16 mouse cellular contexts compared by ENCODE assay signal in the genomic region with DNA sequence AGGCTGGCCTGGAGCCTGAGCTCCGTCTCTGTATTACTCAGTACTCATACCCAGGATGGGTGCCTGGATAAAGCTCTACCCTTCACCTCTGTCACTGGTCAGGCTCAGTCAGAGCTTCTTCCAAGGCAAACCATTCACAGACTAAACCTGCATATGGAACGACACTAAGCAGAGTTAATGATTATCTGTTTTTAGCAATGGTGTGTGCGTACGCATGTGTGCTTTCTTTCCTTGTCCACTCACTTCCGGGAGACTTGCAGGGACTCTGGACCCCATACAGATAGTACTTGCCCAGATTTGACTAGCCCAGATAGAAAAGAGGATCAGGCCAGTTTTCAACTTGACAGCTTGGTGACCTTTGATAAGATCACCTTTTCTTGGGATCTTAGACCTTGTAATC. TPM values are rescaled to one million over a fixed set of nuclear protein-coding genes. Genes with fewer than 3 reads are reported as not detected.
A peak's percentile ranks its signal among the peaks of the same experiment; 100 is the strongest.
DNase-seq lines count a peak whose midpoint lies in the region; ATAC-seq and TF ChIP-seq lines count a peak whose summit lies in the region.
"Had no signal": no experiment of that assay in that cellular context is flagged by ENCODE, and none has a peak within 500 bp of the region (broad histone marks: within the 10 kb centered on the region; RNA-seq: fewer than 3 reads in every experiment).

No protein-coding gene starts in this region.

- peak overlapping the region; percentile 65; the same call in 1 of the 2 replicates for H3K27ac ChIP-seq in liver, embryonic 13.5 days
- H3K27ac ChIP-seq in liver, embryonic 12.5 days, result no peak overlapping the region; the same call in 1 of the 2 replicates
- H3K27ac ChIP-seq in intestine, embryonic 15.5 days, result peak overlapping the region; percentile 45
- no peak overlapping the region for H3K27ac ChIP-seq in left cerebral cortex, adult 2 months
- no peak overlapping the region for H3K27ac ChIP-seq in forebrain, embryonic 14.5 days (ENCODE audit: low read depth, low read length)
- H3K27ac ChIP-seq: embryonic facial prominence, embryonic 13.5 days; limb, embryonic 15.5 days; midbrain, embryonic 10.5 days; neural tube, embryonic 15.5 days had no signal

- 0 out of 2 replicates have a peak, but pooled peaks cover 5% of the 10 kb centered on the region for H3K36me3 ChIP-seq in liver, embryonic 13.5 days
- H3K36me3 ChIP-seq in liver, embryonic 12.5 days, result peaks cover 8% of the 10 kb centered on the region; the same call in 1 of the 2 replicates
- H3K36me3 ChIP-seq in intestine, embryonic 15.5 days, result no peaks in the 10 kb centered on the region
- H3K36me3 ChIP-seq in forebrain, embryonic 14.5 days (ENCODE audit: control insufficient read depth, insufficient read depth, low read length), result no peaks in the 10 kb centered on the region
- H3K36me3 ChIP-seq: neural tube, embryonic 15.5 days had no signal

- no peak for ATAC-seq in liver, embryonic 13.5 days (ENCODE audit: low read depth)
- no peak for ATAC-seq in liver, embryonic 12.5 days
- ATAC-seq in intestine, embryonic 15.5 days, result peak; percentile 17
- no peak for ATAC-seq in forebrain, embryonic 14.5 days
- ATAC-seq: activated CD4-positive, CD25-positive, alpha-beta regulatory T cell, adult 4 months had no signal

- H3K27me3 ChIP-seq in liver, embryonic 13.5 days, result no peaks in the 10 kb centered on the region
- H3K27me3 ChIP-seq in liver, embryonic 12.5 days (replicated peaks), result no peaks in the 10 kb centered on the region
- no peaks in the 10 kb centered on the region for H3K27me3 ChIP-seq in intestine, embryonic 15.5 days (replicated peaks)
- no peaks in the 10 kb centered on the region for H3K27me3 ChIP-seq in forebrain, embryonic 14.5 days (replicated peaks; ENCODE audit: control insufficient read depth, insufficient read depth, low read length)
- H3K27me3 ChIP-seq: limb, embryonic 15.5 days; neural tube, embryonic 15.5 days had no signal

- DNase-seq in liver, embryonic 13.5 days, result no peak
- peak; percentile 23 for DNase-seq in kidney, postnatal 10 days
- DNase-seq in left cerebral cortex, adult 2 months (ENCODE audit: extremely low spot score in 1 of 2, low spot score in 2 of 2), result no peak
- no peak for DNase-seq in forebrain, embryonic 14.5 days (ENCODE audit: low spot score)
- DNase-seq in urinary bladder, postnatal 10 days (ENCODE audit: low spot score), result no peak
- DNase-seq: cerebellum, adult 11 months; gastrocnemius, postnatal 36 days; thymus, postnatal 4 days had no signal

- WGBS in liver, embryonic 13.5 days (ENCODE audit: insufficient replicate concordance), result 63% methylated on average over 5 of the region's 5 CpGs
- WGBS in liver, embryonic 12.5 days (ENCODE audit: insufficient replicate concordance), result 68% methylated on average over 5 of the region's 5 CpGs
- WGBS in intestine, embryonic 15.5 days, result 57% methylated on average over 5 of the region's 5 CpGs
- 92% methylated on average over 5 of the region's 5 CpGs for WGBS in forebrain, embryonic 14.5 days

- H3K9ac ChIP-seq in liver, embryonic 13.5 days, result no peak overlapping the region
- H3K9ac ChIP-seq in liver, embryonic 12.5 days, result no peak overlapping the region
- H3K9ac ChIP-seq in intestine, embryonic 15.5 days, result no peak overlapping the region
- H3K9ac ChIP-seq in forebrain, embryonic 14.5 days (ENCODE audit: low read length), result no peak overlapping the region
- H3K9ac ChIP-seq: embryonic facial prominence, embryonic 13.5 days; limb, embryonic 15.5 days; neural tube, embryonic 15.5 days had no signal

- no peak overlapping the region for H3K4me3 ChIP-seq in liver, embryonic 13.5 days (replicated peaks)
- H3K4me3 ChIP-seq in liver, embryonic 12.5 days, result no peak overlapping the region
- H3K4me3 ChIP-seq in intestine, embryonic 15.5 days (replicated peaks), result no peak overlapping the region
- no peak overlapping the region for H3K4me3 ChIP-seq in left cerebral cortex, adult 2 months
- no peak overlapping the region for H3K4me3 ChIP-seq in forebrain, embryonic 14.5 days (ENCODE audit: low read depth, low read length)
- H3K4me3 ChIP-seq: embryonic facial prominence, embryonic 13.5 days; limb, embryonic 15.5 days; midbrain, embryonic 10.5 days; neural tube, embryonic 15.5 days had no signal

- no peak for TF ChIP-seq CTCF in left cerebral cortex, adult 2 months (IDR thresholded peaks at IDR 0.05)

- intact Hi-C loops in left cerebral cortex, adult 2 months (cut with DNase I), result no loop called here

- H3K9me3 ChIP-seq in liver, embryonic 13.5 days (replicated peaks), result no peaks in the 10 kb centered on the region
- no peaks in the 10 kb centered on the region for H3K9me3 ChIP-seq in liver, embryonic 12.5 days (replicated peaks)
- no peaks in the 10 kb centered on the region for H3K9me3 ChIP-seq in intestine, embryonic 15.5 days
- no peaks in the 10 kb centered on the region for H3K9me3 ChIP-seq in forebrain, embryonic 14.5 days (replicated peaks; ENCODE audit: control insufficient read depth, low read length)
- H3K9me3 ChIP-seq: embryonic facial prominence, embryonic 13.5 days; limb, embryonic 15.5 days; midbrain, embryonic 10.5 days; neural tube, embryonic 15.5 days had no signal

- H3K4me2 ChIP-seq in liver, embryonic 13.5 days, result no peak overlapping the region
- H3K4me2 ChIP-seq in liver, embryonic 12.5 days, result no peak overlapping the region
- H3K4me2 ChIP-seq in intestine, embryonic 15.5 days (replicated peaks), result 0 out of 2 replicates have a peak overlapping the region, but pooled peaks have one; percentile 9
- no peak overlapping the region for H3K4me2 ChIP-seq in forebrain, embryonic 14.5 days (ENCODE audit: low read length)
- H3K4me2 ChIP-seq: embryonic facial prominence, embryonic 13.5 days; heart, embryonic 11.5 days; limb, embryonic 15.5 days; neural tube, embryonic 15.5 days had no signal

- H3K4me1 ChIP-seq in liver, embryonic 13.5 days (replicated peaks), result peaks cover 56% of the 10 kb centered on the region
- H3K4me1 ChIP-seq in liver, embryonic 12.5 days, result peaks cover 61% of the 10 kb centered on the region
- H3K4me1 ChIP-seq in intestine, embryonic 15.5 days (replicated peaks), result peaks cover 17% of the 10 kb centered on the region
- H3K4me1 ChIP-seq in forebrain, embryonic 14.5 days (ENCODE audit: control insufficient read depth, insufficient read depth, low read length), result peaks cover 7% of the 10 kb centered on the region

RNA-seq across cellular contexts. Expression of gene Mnt, which starts 4.0 kb away (rescaled TPM):
- polyA plus RNA-seq in liver, embryonic 13.5 days (2015; fragmentation: Nextera tagmentation; extraction: Ambion mirVana), result 1.3 and 1.5 TPM in 2 replicates
- 1.9 and 2.0 TPM in 2 replicates for polyA plus RNA-seq in liver, embryonic 12.5 days (2016; fragmentation: Nextera tagmentation; extraction: Ambion mirVana)
- polyA plus RNA-seq in intestine, embryonic 15.5 days (2015; fragmentation: Nextera tagmentation; extraction: Ambion mirVana), result 4.8 and 5.0 TPM in 2 replicates
- 10 to 100 TPM; 32.4 to 37.3 TPM for total RNA-seq in left cerebral cortex, adult 2 months (2021)
- 6.8 and 7.6 TPM in 2 replicates for polyA plus RNA-seq in forebrain, embryonic 14.5 days (2014; fragmentation: Nextera tagmentation; extraction: Ambion mirVana)

RNA-seq across cellular contexts. Expression of gene Mettl16, which starts 56.1 kb away (rescaled TPM):
- 34.8 and 40.3 TPM in 2 replicates for polyA plus RNA-seq in liver, embryonic 13.5 days (2015; fragmentation: Nextera tagmentation; extraction: Ambion mirVana)
- 44.3 and 46.6 TPM in 2 replicates for polyA plus RNA-seq in liver, embryonic 12.5 days (2016; fragmentation: Nextera tagmentation; extraction: Ambion mirVana)
- 43.0 and 45.8 TPM in 2 replicates for polyA plus RNA-seq in intestine, embryonic 15.5 days (2015; fragmentation: Nextera tagmentation; extraction: Ambion mirVana)
- total RNA-seq in left cerebral cortex, adult 2 months (2021), result 10 to 100 TPM; 26.0 to 27.2 TPM
- 32.1 and 38.8 TPM in 2 replicates for polyA plus RNA-seq in forebrain, embryonic 14.5 days (2014; fragmentation: Nextera tagmentation; extraction: Ambion mirVana)

Comparison
In these comparisons a context has a peak if more than half of its experiments do, and no peak if none do; other contexts are left out.
1. H3K27ac ChIP-seq: peak in liver, embryonic 13.5 days (single experiment) and intestine, embryonic 15.5 days (single experiment); none in liver, embryonic 12.5 days (single experiment), left cerebral cortex, adult 2 months (single experiment) and forebrain, embryonic 14.5 days (single experiment).